Mouse (Mus musculus) CH12.LX (cell line): ENCODE measurements around the gene Bicc1. TPM values are rescaled to one million over a fixed set of nuclear protein-coding genes. Genes with fewer than 3 reads are reported as not detected.

Source experiments
- DNase-seq: peaks from one replicate; pipeline ENCODE4 v3.0.0-alpha.2; 2013; ENCODE audit errors: extremely low read depth
- H3K27ac ChIP-seq: 2 replicates; pipeline ENCODE4 v1.5.1; 2012; ENCODE audit warnings: low read depth, mild to moderate bottlenecking, control low read depth, moderate library complexity; ENCODE audit not compliant: insufficient read depth
- H3K27me3 ChIP-seq: replicated peaks from 2 replicates; pipeline ENCODE3; 2012; ENCODE audit warnings: inconsistent platforms
- H3K36me3 ChIP-seq, 2 experiments: replicated peaks in 1 of 2; 2 replicates each; pipeline versions ENCODE3 to v1.6.1; 2012; ENCODE audit warnings: inconsistent platforms in 1 of 2, low read length in 1 of 2, mild to moderate bottlenecking in 1 of 2, mixed read lengths in 1 of 2, moderate library complexity in 1 of 2; ENCODE audit not compliant: control insufficient read depth in 1 of 2, insufficient read depth in 1 of 2
- H3K4me1 ChIP-seq, 2 experiments: 2 replicates each; pipeline ENCODE4 v1.6.1; 2012; ENCODE audit warnings: inconsistent platforms in 1 of 2, moderate library complexity in 1 of 2; ENCODE audit not compliant: insufficient read depth in 2 of 2, control insufficient read depth in 1 of 2
- H3K4me2 ChIP-seq: 2 replicates; pipeline ENCODE4 v1.6.1; 2012; ENCODE audit warnings: low read depth, mild to moderate bottlenecking, control low read depth; ENCODE audit not compliant: poor library complexity, insufficient read depth, severe bottlenecking
- H3K4me3 ChIP-seq, 3 experiments: fragments of 150-350 bp in 1 of 3; sonication (generic) in 1 of 3; replicated peaks in 1 of 3; 2 replicates each; pipeline versions ENCODE3 to v1.5.1; 2011 to 2012; ENCODE audit warnings: low read depth in 2 of 3, low read length in 2 of 3, mild to moderate bottlenecking in 2 of 3, moderate library complexity in 2 of 3, control low read depth in 1 of 3, improper control_type of control experiment in 1 of 3, inconsistent platforms in 1 of 3, mixed read lengths in 1 of 3; ENCODE audit not compliant: poor library complexity in 1 of 3
- H3K79me2 ChIP-seq: replicated peaks from 2 replicates; pipeline ENCODE4 v1.6.1; 2012; ENCODE audit warnings: mild to moderate bottlenecking, moderate library complexity; ENCODE audit not compliant: control insufficient read depth, poor library complexity, insufficient read depth, severe bottlenecking; ENCODE audit errors: extremely low read depth
- H3K9ac ChIP-seq: 2 replicates; pipeline ENCODE4 v1.6.1; 2012; ENCODE audit warnings: low read depth, mild to moderate bottlenecking, control low read depth, moderate library complexity; ENCODE audit not compliant: insufficient read depth
- H3K9me3 ChIP-seq: replicated peaks from 2 replicates; pipeline ENCODE3; 2012; ENCODE audit warnings: low read length, inconsistent platforms, mixed read lengths
- BHLHE40 ChIP-seq: IDR thresholded peaks from 2 replicates; pipeline ENCODE4 v1.6.1; 2011; ENCODE audit warnings: mild to moderate bottlenecking, low read depth, low read length, improper control_type of control experiment
- CHD2 ChIP-seq: IDR thresholded peaks from 2 replicates; pipeline ENCODE4 v1.6.1; 2011; ENCODE audit warnings: low read length, improper control_type of control experiment
- ELF1 ChIP-seq: IDR thresholded peaks from 2 replicates; pipeline ENCODE4 v1.6.1; 2014; ENCODE audit warnings: low read depth, mild to moderate bottlenecking, inconsistent platforms, low read length, improper control_type of control experiment
- ETS1 ChIP-seq: conservative IDR thresholded peaks from 2 replicates; pipeline ENCODE4 v1.6.1; 2012; ENCODE audit warnings: low read depth, mild to moderate bottlenecking, inconsistent platforms, low read length, improper control_type of control experiment, moderate library complexity
- HCFC1 ChIP-seq: IDR thresholded peaks from 2 replicates; pipeline ENCODE4 v1.6.1; 2012; ENCODE audit warnings: low read depth, mild to moderate bottlenecking, inconsistent platforms, low read length, improper control_type of control experiment
- JUN ChIP-seq: IDR thresholded peaks from 2 replicates; pipeline ENCODE4 v1.6.1; 2011; ENCODE audit warnings: low read depth, mild to moderate bottlenecking, low read length, improper control_type of control experiment, moderate library complexity; ENCODE audit not compliant: insufficient read depth
- JUND ChIP-seq: conservative IDR thresholded peaks from 2 replicates; pipeline ENCODE4 v1.6.1; 2011; ENCODE audit warnings: low read depth, low read length, improper control_type of control experiment
- MYC ChIP-seq: IDR thresholded peaks from 2 replicates; pipeline ENCODE4 v1.6.1; 2011; ENCODE audit warnings: low read depth, mild to moderate bottlenecking, improper control_type of control experiment, low read length
- SIN3A ChIP-seq: IDR thresholded peaks from 2 replicates; pipeline ENCODE4 v1.6.1; 2012; ENCODE audit warnings: low read length, improper control_type of control experiment, inconsistent platforms
- SMC3 ChIP-seq: IDR thresholded peaks from 2 replicates; pipeline ENCODE4 v1.6.1; 2011; ENCODE audit warnings: low read depth, low read length, improper control_type of control experiment
- TCF12 ChIP-seq: IDR thresholded peaks from 2 replicates; pipeline ENCODE4 v1.6.1; 2014; ENCODE audit warnings: low read depth, mild to moderate bottlenecking, inconsistent platforms, low read length, improper control_type of control experiment
- UBTF ChIP-seq: IDR thresholded peaks from 2 replicates; pipeline ENCODE4 v1.6.1; 2012; ENCODE audit warnings: low read depth, mild to moderate bottlenecking, inconsistent platforms, low read length, improper control_type of control experiment, moderate library complexity
- USF1 ChIP-seq: IDR thresholded peaks from 2 replicates; pipeline ENCODE4 v1.6.1; 2014; ENCODE audit warnings: low read depth, mild to moderate bottlenecking, inconsistent platforms, low read length, improper control_type of control experiment
- ZMIZ1 ChIP-seq: IDR thresholded peaks from 2 replicates; pipeline ENCODE4 v1.6.1; 2012; ENCODE audit warnings: low read depth, mild to moderate bottlenecking, inconsistent platforms, low read length, improper control_type of control experiment
- ZNF384 ChIP-seq: IDR thresholded peaks from 2 replicates; pipeline ENCODE4 v1.6.1; 2012; ENCODE audit warnings: low read depth, low read length, improper control_type of control experiment, inconsistent platforms
- dilution Hi-C: fragments of 300-500 bp; cut with MboI; formaldehyde crosslinking; loops from 2 replicates; pipeline ENCODE4 v1.14.3; 2020; ENCODE audit warnings: low sequenced_read_pairs; ENCODE audit not compliant: extremely low pct_unique_long_range_greater_than_20kb, extremely low pct_ligation_motif_present
- in situ Hi-C: fragments of 300-500 bp; cut with MboI; formaldehyde crosslinking; loops from 3 replicates; pipeline ENCODE4 v1.14.3; 2019; ENCODE audit warnings: low sequenced_read_pairs, low pct_ligation_motif_present, low pct_unique_long_range_greater_than_20kb, mixed read lengths
- polyA plus RNA-seq: library from polyadenylated mRNA; unstranded; fragments of >175 nt; gene quantifications from 2 replicates; pipeline ENCODE4 v1.2.1, GENCODE M21; 2012; ENCODE audit warnings: low read depth; ENCODE audit not compliant: insufficient read length
- total RNA-seq, 2 experiments: library from RNA; depleted of rRNA; stranded (reverse); fragments of 300-350 nt in 1 of 2; fragments of >200 nt in 1 of 2; gene quantifications; 2 replicates each; pipeline ENCODE4 v1.2.3; 2012 to 2014

Gene Bicc1
- total and polyA plus RNA-seq, 3 experiments, result not detected

- H3K4me3 ChIP-seq, result no peak overlapping the region
- no peak for DNase-seq
- no peaks in the 10 kb centered on the region for H3K36me3 ChIP-seq
- H3K79me2 ChIP-seq, result no peaks in the 10 kb centered on the region
- H3K9ac ChIP-seq, result no peak overlapping the region
- H3K9me3 ChIP-seq, result peaks cover 15% of the 10 kb centered on the region
- no peaks in the 10 kb centered on the region for H3K4me1 ChIP-seq
- no peak overlapping the region for H3K4me2 ChIP-seq
- no peaks in the 10 kb centered on the region for H3K27me3 ChIP-seq
- no peak overlapping the region for H3K27ac ChIP-seq
- dilution Hi-C loops, result no loop called here
- no peak for TF ChIP-seq USF1
- no peak for TF ChIP-seq ETS1
- TF ChIP-seq BHLHE40, result no peak
- TF ChIP-seq ZMIZ1, result no peak
- TF ChIP-seq ELF1, result no peak
- no peak for TF ChIP-seq TCF12
- in situ Hi-C loops, result no loop called here
Measured at GRCm38 (mm10) chr10:71156569-71156968, 2.9 kb downstream of the Bicc1 start.

GRCm38 (mm10) chr10:71153610-71154009 lies 5.9 kb downstream of the Bicc1 start:
- dilution Hi-C loops, result no loop called here
- TF ChIP-seq SMC3 (no peak), HCFC1 (no peak), ZNF384 (no peak), SIN3A (no peak), JUN (no peak), UBTF (no peak), CHD2 (no peak), MYC (no peak)
- TF ChIP-seq, all 38 proteins: peak for 0

GRCm38 (mm10) chr10:71153138-71153537 lies 6.4 kb downstream of the Bicc1 start:
- H3K27me3 ChIP-seq, result no peaks in the 10 kb centered on the region
- H3K9me3 ChIP-seq, result peaks cover 2% of the 10 kb centered on the region
- no peak overlapping the region for H3K27ac ChIP-seq
- dilution Hi-C loops, result no loop called here
- H3K79me2 ChIP-seq, result no peaks in the 10 kb centered on the region
- in situ Hi-C loops, result no loop called here
- no peaks in the 10 kb centered on the region for H3K4me1 ChIP-seq
- TF ChIP-seq JUND, result no peak
- no peaks in the 10 kb centered on the region for H3K36me3 ChIP-seq
- no peak for DNase-seq
- H3K4me3 ChIP-seq, result no peak overlapping the region
- no peak overlapping the region for H3K9ac ChIP-seq
- no peak overlapping the region for H3K4me2 ChIP-seq

More at GRCm38 (mm10) chr10:71153610-71154009, 5.9 kb downstream of the Bicc1 start:
- H3K4me1 ChIP-seq, result no peaks in the 10 kb centered on the region
- in situ Hi-C loops, result no loop called here
- H3K4me2 ChIP-seq, result no peak overlapping the region
- H3K79me2 ChIP-seq, result no peaks in the 10 kb centered on the region
- H3K9ac ChIP-seq, result no peak overlapping the region
- no peak for DNase-seq
- no peaks in the 10 kb centered on the region for H3K36me3 ChIP-seq
- H3K27me3 ChIP-seq, result no peaks in the 10 kb centered on the region
- peaks cover 2% of the 10 kb centered on the region for H3K9me3 ChIP-seq
- H3K4me3 ChIP-seq, result no peak overlapping the region
- no peak overlapping the region for H3K27ac ChIP-seq
